ENCODE assay signal across 9 mouse cellular contexts in the genomic region with DNA sequence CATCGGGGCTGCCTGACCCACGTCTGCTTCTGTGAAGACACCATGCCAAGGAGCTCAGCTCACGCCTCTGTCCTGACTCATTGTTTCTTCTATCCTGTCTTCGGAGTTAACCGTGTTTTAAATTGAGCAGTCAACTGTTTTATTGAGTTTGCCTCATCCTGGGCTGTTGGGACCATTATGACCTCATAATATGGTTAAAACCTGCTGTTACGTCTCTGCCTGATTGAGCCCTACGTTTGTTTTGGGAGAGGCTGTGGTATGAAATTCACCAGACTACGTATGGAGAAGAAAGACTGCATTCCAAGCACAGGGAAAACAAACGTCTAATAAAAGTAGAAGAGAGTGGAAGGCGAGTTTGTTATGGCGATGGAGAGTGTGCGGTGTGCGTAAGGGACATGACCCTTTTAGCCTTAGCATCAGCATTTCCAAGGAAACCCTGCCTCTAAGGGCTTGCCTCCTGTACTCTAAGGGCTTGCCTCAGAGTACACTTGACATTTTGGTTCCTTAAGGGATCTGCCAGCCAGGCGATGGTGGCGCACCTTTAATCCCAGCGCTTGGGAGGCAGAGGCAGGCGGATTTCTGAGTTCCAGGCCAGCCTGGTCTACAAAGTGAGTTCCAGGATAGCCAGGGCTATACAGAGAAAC. TPM values are rescaled to one million over a fixed set of nuclear protein-coding genes. Genes with fewer than 3 reads are reported as not detected.
DNase-seq lines count a peak whose midpoint lies in the region; ATAC-seq and TF ChIP-seq lines count a peak whose summit lies in the region.
"Had no signal": no experiment of that assay in that cellular context is flagged by ENCODE, and none has a peak within 500 bp of the region (broad histone marks: within the 10 kb centered on the region; RNA-seq: fewer than 3 reads in every experiment).

No protein-coding gene starts in this region.

- H3K4me3 ChIP-seq in liver, embryonic 14.5 days (ENCODE audit: insufficient read depth in 1 of 2, low read depth in 2 of 2, low read length in 2 of 2) = peak overlapping the region; percentile 68 to 79
- H3K4me3 ChIP-seq in stomach, embryonic 16.5 days (replicated peaks; ENCODE audit: low read length) = peak overlapping the region; percentile 79

- peak overlapping the region; percentile 79 for H3K9ac ChIP-seq in liver, embryonic 14.5 days (replicated peaks)
- H3K9ac ChIP-seq in stomach, embryonic 16.5 days (ENCODE audit: low read length) = peak overlapping the region; percentile 60

- H3K4me1 ChIP-seq in liver, embryonic 14.5 days (replicated peaks; ENCODE audit: control insufficient read depth in 2 of 2, insufficient read depth in 2 of 2, low read length in 1 of 2) = peaks cover 16 to 24% of the 10 kb centered on the region in 2 experiments
- peaks cover 24% of the 10 kb centered on the region for H3K4me1 ChIP-seq in stomach, embryonic 16.5 days (ENCODE audit: control insufficient read depth, insufficient read depth, low read length)

- DNase-seq in adrenal gland, postnatal 10 days = peak; percentile 17
- DNase-seq in adrenal gland, adult 18-20 months (ENCODE audit: low spot score in 2 of 2) = no peak
- DNase-seq in thymus, postnatal 14 days = peak; percentile 21
- DNase-seq in thymus, postnatal 0 days (ENCODE audit: low spot score) = no peak
- DNase-seq in liver, embryonic 14.5 days (ENCODE audit: low read depth in 3 of 3, low spot score in 3 of 3) = no peak
- no peak for DNase-seq in ovary, postnatal 10 days (ENCODE audit: low spot score)
- no peak for DNase-seq in frontal cortex, postnatal 14 days (ENCODE audit: low spot score in 2 of 2)

- no peaks in the 10 kb centered on the region for H3K9me3 ChIP-seq in liver, embryonic 14.5 days (ENCODE audit: control insufficient read depth, low read length)
- no peaks in the 10 kb centered on the region for H3K9me3 ChIP-seq in stomach, embryonic 16.5 days (replicated peaks; ENCODE audit: control insufficient read depth, low read length)

- no peak for TF ChIP-seq EP300 in liver, embryonic 14.5 days (IDR thresholded peaks at IDR 0.05; ENCODE audit: low read depth)

- WGBS in liver, embryonic 14.5 days (ENCODE audit: insufficient replicate concordance) = 37% methylated on average over 17 of the region's 17 CpGs
- 27% methylated on average over 17 of the region's 17 CpGs for WGBS in stomach, embryonic 16.5 days

- no peaks in the 10 kb centered on the region for H3K27me3 ChIP-seq in liver, embryonic 14.5 days (ENCODE audit: control insufficient read depth, insufficient read depth, low read length)
- H3K27me3 ChIP-seq in stomach, embryonic 16.5 days (ENCODE audit: control insufficient read depth, insufficient read depth, low read length) = no peaks in the 10 kb centered on the region

- H3K4me2 ChIP-seq in liver, embryonic 14.5 days (ENCODE audit: low read depth) = peak overlapping the region; percentile 80
- peak overlapping the region; percentile 58 for H3K4me2 ChIP-seq in stomach, embryonic 16.5 days (ENCODE audit: low read depth, low read length)

- H3K27ac ChIP-seq in liver, embryonic 14.5 days = peak overlapping the region; percentile 89
- peak overlapping the region; percentile 54 for H3K27ac ChIP-seq in stomach, embryonic 16.5 days (ENCODE audit: low read length)

- no peak for TF ChIP-seq CTCF in liver, embryonic 14.5 days (IDR thresholded peaks at IDR 0.05; ENCODE audit: low read depth)

- ATAC-seq in liver, embryonic 14.5 days (ENCODE audit: insufficient read depth) = peak; percentile 4; the same call in 1 of the 2 replicates
- no peak for ATAC-seq in stomach, embryonic 16.5 days (ENCODE audit: insufficient read depth, low FRiP score)

- H3K36me3 ChIP-seq in liver, embryonic 14.5 days (replicated peaks; ENCODE audit: control insufficient read depth, insufficient read depth, low read depth) = peaks cover 23% of the 10 kb centered on the region
- H3K36me3 ChIP-seq in stomach, embryonic 16.5 days (ENCODE audit: control insufficient read depth, insufficient read depth, low read length) = no peaks in the 10 kb centered on the region

RNA-seq across cellular contexts. Expression of gene Mgea5, which starts 0.4 kb away (rescaled TPM):
- 10 to 100 TPM; 54.7 to 69.3 TPM for total RNA-seq in adrenal gland, postnatal 10 days (2021)
- 10 to 100 TPM; 75.4 to 86.4 TPM for total RNA-seq in adrenal gland, adult 18-20 months (2021)
- polyA plus RNA-seq in thymus, postnatal 0 days (2015; fragmentation: Nextera tagmentation; extraction: Ambion mirVana) = 61.0 and 90.5 TPM in 2 replicates
- 17.1 and 25.2 TPM in 2 replicates for polyA plus RNA-seq in liver, embryonic 14.5 days (2012; rRNA removed)
- polyA plus RNA-seq in liver, embryonic 14.5 days (2014; fragmentation: Nextera tagmentation; extraction: Ambion mirVana) = 15.0 and 16.7 TPM in 2 replicates
- 35.9 and 40.5 TPM in 2 replicates for polyA plus RNA-seq in stomach, embryonic 16.5 days (2015; fragmentation: Nextera tagmentation; extraction: Ambion mirVana)

RNA-seq across cellular contexts. Expression of gene Kcnip2, which starts 31.8 kb away (rescaled TPM):
- total RNA-seq in adrenal gland, postnatal 10 days (2021) = under 1 TPM; 0.24 to 0.30 TPM
- total RNA-seq in adrenal gland, adult 18-20 months (2021) = under 1 TPM in 1 of 2 experiments, not detected in 1; 0.13 TPM
- polyA plus RNA-seq in thymus, postnatal 0 days (2015; fragmentation: Nextera tagmentation; extraction: Ambion mirVana) = 1.3 TPM in 2 replicates
- 1.7 TPM in 2 replicates for polyA plus RNA-seq in liver, embryonic 14.5 days (2012; rRNA removed)
- 1.5 and 1.7 TPM in 2 replicates for polyA plus RNA-seq in liver, embryonic 14.5 days (2014; fragmentation: Nextera tagmentation; extraction: Ambion mirVana)
- polyA plus RNA-seq in stomach, embryonic 16.5 days (2015; fragmentation: Nextera tagmentation; extraction: Ambion mirVana) = 2.3 and 2.6 TPM in 2 replicates
- total RNA-seq: hematopoietic stem cell, adult 5-6 weeks had no signal

RNA-seq across cellular contexts. Expression of gene Npm3, which starts 34.7 kb away (rescaled TPM):
- 10 to 100 TPM; 29.0 to 31.5 TPM for total RNA-seq in adrenal gland, postnatal 10 days (2021)
- 10 to 100 TPM; 28.5 to 30.7 TPM for total RNA-seq in adrenal gland, adult 18-20 months (2021)
- 27.4 and 34.1 TPM in 2 replicates for polyA plus RNA-seq in thymus, postnatal 0 days (2015; fragmentation: Nextera tagmentation; extraction: Ambion mirVana)
- 59.0 and 59.7 TPM in 2 replicates for polyA plus RNA-seq in liver, embryonic 14.5 days (2012; rRNA removed)
- polyA plus RNA-seq in liver, embryonic 14.5 days (2014; fragmentation: Nextera tagmentation; extraction: Ambion mirVana) = 10.6 and 11.4 TPM in 2 replicates
- 13.8 and 15.6 TPM in 2 replicates for polyA plus RNA-seq in stomach, embryonic 16.5 days (2015; fragmentation: Nextera tagmentation; extraction: Ambion mirVana)

RNA-seq across cellular contexts. Expression of gene Fgf8, which starts 41.3 kb away (rescaled TPM):
- total RNA-seq in adrenal gland, postnatal 10 days (2021) = not detected
- not detected for total RNA-seq in adrenal gland, adult 18-20 months (2021)
- polyA plus RNA-seq in thymus, postnatal 0 days (2015; fragmentation: Nextera tagmentation; extraction: Ambion mirVana) = 0.17 and 0.19 TPM in 2 replicates
- polyA plus RNA-seq in liver, embryonic 14.5 days (2012; rRNA removed) = 0.08 TPM in 1 of 2 replicates, not detected in the other
- polyA plus RNA-seq in liver, embryonic 14.5 days (2014; fragmentation: Nextera tagmentation; extraction: Ambion mirVana) = not detected in 2 replicates
- polyA plus RNA-seq in stomach, embryonic 16.5 days (2015; fragmentation: Nextera tagmentation; extraction: Ambion mirVana) = not detected in 2 replicates
- total RNA-seq: hematopoietic stem cell, adult 5-6 weeks had no signal

Comparison
In these comparisons a context has a peak if more than half of its experiments do, and no peak if none do; other contexts are left out.
1. DNase-seq: peak in adrenal gland, postnatal 10 days (single experiment) and thymus, postnatal 14 days (single experiment); none in adrenal gland, adult 18-20 months (0 of 2), thymus, postnatal 0 days (single experiment), liver, embryonic 14.5 days (0 of 3), ovary, postnatal 10 days (single experiment) and frontal cortex, postnatal 14 days (0 of 2).